Mouse (Mus musculus): Measurements from ENCODE around the gene Adk. TPM values are rescaled to one million over a fixed set of nuclear protein-coding genes. Genes with fewer than 3 reads are reported as not detected.
"Not testable (repeated sequence)": the region's sequence is repeated elsewhere in the genome, so short reads cannot be mapped to it uniquely, and the experiment has no call there.

Gene Adk
- total RNA-seq, 2 experiments from 2014 or later, result 94.0 to 111 TPM

DNA sequence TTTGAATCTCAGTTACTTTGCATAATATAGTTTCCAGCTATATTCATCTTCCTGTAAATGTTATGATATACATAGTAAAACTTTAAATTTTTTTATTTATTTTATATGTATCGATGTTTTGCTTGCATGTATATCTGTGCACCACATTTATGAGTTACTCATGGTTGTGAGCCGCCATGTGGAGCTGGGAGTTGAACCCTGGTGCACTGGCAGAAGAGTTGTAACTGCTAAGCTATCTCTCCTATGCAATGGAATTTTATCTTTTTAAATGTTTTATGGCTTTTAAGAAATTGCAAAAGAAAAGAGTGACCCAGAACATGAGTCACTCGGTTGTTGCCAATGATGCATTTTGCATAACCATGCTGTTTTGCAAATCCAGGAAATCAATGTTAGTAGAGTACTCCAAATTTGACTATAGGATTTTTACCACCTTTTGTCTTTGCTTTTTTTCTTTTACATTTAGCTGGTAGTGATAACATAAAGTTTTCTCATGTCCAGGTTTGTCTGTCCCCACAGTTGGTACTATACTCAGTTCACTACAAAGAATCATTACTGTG is 38.6 kb downstream of the Adk start:
- intact Hi-C loops (cut with DNase I), result no loop called here

DNA sequence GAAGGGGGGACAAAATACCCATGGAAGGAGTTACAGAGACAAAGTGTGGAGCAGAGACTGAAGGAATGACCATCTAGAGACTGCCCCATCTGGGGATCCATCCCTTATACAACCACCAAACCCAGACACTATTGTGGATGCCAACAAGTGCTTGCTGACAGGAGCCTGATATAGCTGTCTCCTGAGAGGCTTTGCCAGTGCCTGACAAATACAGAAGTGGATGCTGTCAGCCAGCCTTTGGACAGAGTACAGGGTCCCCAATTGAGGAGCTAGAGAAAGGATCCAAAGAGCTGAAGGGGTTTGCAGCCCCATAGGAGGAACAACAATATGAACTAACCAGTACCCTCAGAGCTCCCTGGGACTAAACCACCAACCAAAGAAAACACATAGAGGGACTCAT is 41.8 kb downstream of the Adk start:
- intact Hi-C loops (cut with DNase I), result not testable (repeated sequence)

More for the DNA sequence above, 38.6 kb downstream of the Adk start:
- DNase-seq, result no peak

DNA sequence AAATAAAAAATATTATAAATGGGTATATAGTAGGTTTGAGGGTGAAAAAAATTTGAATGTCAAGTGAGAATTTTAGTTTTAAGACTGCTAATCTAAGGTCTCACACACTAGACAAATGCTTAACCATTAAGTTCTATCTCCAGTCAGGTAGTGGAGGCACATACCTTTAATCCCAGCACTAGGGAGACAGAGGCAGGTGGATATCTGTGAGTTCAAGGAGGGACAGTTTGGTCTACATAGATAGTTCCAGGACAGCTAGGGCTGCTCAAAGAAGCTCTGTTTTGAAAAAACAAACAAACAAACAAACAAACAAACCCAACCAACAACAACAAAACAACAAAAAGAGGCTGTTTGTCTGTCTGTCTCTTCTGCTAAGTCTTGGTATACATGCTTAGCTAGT is 43.9 kb downstream of the Adk start:
- DNase-seq, result no peak
- intact Hi-C loops (cut with DNase I), result no loop called here

More for the DNA sequence above, 41.8 kb downstream of the Adk start:
- not testable (repeated sequence) for DNase-seq

DNA sequence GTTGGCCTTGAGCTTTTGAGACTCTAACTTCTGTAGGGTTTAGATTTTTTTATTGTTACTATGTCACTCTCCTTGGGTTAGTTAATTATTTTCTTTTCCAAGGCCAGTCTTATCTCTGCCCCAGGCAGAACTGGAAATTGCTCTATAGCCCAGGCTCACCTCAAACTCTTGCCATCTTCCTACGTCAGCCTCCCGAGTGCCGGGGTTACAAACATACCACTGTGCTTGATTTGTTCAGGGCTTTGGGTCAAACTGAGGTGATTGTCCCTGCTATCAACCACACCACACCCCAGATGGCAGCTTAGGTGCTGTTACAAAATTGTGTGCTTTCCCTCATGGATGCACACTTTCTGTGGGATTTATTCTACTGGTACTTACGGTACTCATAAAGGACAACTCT is 44.3 kb downstream of the Adk start:
- DNase-seq, result no peak
- intact Hi-C loops (cut with DNase I), result no loop called here

DNA sequence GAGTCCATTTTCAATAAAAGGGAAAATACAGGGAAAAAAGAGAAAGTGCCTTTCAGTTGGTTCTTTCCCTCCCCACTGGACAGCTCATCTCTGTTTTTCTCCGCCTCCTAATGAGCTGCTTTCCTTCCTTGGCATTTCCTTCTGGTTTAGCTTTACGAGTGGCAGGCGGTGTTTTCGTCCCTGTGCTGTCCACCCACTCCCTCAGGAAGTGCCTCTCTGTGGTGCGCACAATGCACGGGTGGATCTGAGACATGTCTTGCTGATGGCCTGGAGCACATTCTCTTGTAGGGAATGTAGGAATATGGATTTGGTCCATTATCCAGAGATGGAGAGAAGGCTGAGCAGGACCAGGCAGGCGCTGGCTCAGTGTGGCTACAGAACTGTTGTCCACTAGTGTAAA is 47.0 kb downstream of the Adk start:
- intact Hi-C loops (cut with DNase I), result no loop called here
- no peak for DNase-seq

DNA sequence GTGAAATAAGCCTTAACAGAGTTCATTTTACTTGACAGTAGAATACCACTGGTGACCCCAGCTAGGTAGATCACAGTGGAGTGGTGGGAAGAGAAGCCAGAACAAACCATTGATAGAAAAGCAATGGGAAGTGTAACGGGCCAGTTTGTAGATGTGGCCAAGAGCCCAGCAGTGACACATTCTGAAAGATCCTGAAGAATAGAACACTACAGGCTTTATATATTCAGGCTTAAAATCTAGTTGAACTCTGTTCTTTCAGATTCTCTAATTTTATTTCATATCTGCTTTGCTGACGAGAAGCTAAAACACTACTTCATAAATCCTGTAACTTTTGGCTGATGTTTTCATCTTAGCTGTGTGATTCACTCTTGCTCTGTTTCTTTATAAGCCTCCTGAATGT is 48.5 kb downstream of the Adk start:
- no peak for DNase-seq
- intact Hi-C loops (cut with DNase I), result no loop called here

DNA sequence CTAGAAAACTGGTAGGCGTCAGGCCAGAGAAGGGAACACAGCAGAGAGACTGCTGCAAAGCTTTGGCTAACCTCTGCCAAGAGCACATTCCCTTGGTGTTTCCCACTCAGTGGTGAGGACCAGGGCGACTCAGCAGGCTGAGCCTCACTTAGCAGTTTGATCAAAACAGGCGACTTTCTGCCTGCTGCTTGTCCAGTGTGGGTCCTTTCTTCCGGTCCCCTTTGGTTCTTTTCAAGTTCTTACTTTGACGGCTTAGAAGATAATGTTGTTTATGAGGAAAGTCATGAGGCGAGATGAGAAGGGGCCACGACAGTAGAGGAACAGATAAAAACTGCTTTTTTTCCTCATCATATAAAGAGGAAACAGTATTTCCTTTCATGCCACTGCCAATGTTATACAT is 49.2 kb downstream of the Adk start:
- DNase-seq, result peak in 1 of 2 experiments; percentile 33
- intact Hi-C loops (cut with DNase I), result no loop called here

DNA sequence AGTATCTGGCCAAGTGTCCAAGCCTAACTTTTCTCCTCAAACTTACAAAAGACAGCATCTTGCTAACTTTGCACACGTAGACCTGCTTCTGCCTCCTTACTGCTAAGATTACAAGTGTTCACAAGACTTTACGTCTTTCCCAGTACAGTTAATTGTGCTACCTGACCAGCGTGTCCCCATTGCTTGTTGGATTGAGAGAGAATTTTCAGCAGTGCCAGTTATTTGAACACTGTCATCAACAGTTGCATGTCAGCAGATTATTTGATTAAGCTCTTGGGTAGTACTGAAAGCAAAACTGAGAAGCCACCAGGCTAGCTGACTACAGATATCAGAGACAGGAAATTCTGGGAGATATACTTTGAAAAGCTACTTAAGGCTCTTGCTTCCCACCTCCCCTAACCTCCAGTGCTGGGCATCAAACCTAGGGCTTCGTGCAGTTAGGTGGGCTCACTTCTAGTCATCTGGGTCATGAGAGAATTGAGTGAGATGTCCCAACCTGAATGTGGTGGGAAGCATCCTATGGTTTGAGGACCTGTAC is 50.4 kb downstream of the Adk start:
- intact Hi-C loops (cut with DNase I), result no loop called here

DNA sequence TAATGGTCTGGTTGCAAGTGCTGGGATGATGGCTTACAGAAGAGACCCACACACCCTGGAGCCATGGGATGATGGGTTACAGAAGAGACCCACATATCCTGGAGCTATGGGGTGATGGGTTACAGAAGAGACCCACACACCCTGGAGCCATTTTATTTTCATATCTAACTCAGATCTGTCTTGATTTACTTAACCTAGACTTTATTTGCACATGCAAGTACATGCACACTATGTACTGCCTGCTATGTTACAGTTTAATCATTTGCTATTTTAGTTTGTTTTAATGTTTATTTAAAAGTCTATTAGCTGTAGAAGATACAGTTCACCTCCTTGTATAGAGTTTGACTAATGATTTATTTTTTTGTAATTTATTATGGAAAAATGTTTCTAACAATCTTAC is 52.7 kb downstream of the Adk start:
- intact Hi-C loops (cut with DNase I), result no loop called here
- no peak for DNase-seq

More for the DNA sequence above, 50.4 kb downstream of the Adk start:
- no peak for DNase-seq

DNA sequence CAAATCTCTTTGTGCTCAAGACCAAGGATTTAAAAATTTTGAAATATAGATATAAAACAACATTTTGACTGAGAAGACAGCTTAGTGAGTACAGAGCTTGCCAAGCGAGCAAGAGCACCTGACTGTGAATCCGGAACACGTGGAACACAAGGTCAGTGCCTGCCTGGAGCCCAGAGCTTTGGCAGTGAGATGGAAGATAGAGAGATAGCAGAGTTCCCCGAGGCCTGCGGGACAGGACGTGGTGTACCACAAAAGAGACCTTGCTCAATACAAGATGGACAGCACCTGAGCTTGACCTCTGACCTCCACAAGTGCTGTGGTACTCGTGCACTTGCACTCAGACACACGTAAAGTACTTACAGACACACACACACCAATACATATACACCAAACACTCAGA is 54.2 kb downstream of the Adk start:
- no peak for DNase-seq
- intact Hi-C loops (cut with DNase I), result no loop called here

DNA sequence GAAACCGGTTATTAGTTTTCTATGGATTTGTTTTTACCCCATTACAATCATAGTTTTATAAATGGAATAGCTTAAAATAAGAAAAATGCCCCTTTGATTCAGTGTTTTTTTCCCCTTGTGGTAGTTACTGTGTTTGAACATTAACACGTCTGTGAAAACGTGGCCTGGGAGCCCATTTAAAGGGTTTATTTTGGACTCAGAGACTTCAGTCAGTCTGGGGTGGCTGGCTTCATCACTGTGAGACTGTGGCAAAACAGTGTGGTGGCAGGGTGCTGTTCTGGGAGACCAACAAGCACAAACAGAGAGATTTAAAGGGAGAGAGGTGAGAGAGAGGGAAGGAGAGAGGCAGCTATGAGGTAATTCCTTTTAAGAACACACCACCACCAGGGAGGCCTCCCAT is 55.2 kb downstream of the Adk start:
- intact Hi-C loops (cut with DNase I), result no loop called here
- no peak for DNase-seq

DNA sequence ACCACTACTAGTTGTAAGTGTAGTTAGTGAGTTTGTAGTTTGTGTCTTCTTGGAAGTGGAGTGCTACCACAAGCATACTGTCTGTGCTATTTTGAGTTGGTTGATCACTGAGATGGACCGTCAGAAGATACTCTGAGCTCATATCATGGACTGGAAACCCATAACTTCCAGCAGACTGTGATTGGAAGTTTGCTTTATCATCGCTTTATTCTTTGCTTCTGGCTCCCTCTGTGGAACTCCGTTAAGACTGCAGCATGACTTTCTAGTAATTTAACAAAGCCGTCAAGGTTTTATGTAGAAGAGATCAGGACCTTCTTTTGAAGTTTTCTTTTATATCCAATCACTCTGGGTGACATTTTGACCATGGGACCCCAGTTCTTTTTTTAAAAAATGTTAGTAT is 58.1 kb downstream of the Adk start:
- intact Hi-C loops (cut with DNase I), result loop anchor here (5.0 to 10.0 kb wide), 2 partner anchors 73 to 306 kb away; no protein-coding TSS in a partner anchor

DNA sequence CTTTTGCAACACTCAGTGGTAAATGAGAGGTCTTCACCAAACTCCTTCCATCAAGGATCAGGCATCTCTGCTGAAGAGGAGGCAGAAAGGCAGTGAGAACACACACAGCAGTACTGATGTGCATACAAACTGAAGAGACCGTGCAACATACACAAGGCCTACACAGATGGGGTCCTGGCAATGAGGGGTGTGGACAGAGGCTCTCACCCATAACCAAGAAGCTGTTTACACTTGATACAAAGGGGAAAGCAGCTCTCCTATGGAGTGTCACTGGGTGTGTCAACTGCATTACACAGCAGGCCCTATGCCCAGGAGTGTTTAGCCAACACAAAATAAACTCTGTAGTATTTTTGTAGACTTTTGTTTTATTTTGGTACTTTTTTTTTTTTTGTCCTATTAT is 59.1 kb downstream of the Adk start:
- intact Hi-C loops (cut with DNase I), result loop anchor here (5.0 to 10.0 kb wide), 2 partner anchors 74 to 307 kb away; no protein-coding TSS in a partner anchor
- DNase-seq, result no peak

More for the DNA sequence above, 58.1 kb downstream of the Adk start:
- DNase-seq, result no peak

DNA sequence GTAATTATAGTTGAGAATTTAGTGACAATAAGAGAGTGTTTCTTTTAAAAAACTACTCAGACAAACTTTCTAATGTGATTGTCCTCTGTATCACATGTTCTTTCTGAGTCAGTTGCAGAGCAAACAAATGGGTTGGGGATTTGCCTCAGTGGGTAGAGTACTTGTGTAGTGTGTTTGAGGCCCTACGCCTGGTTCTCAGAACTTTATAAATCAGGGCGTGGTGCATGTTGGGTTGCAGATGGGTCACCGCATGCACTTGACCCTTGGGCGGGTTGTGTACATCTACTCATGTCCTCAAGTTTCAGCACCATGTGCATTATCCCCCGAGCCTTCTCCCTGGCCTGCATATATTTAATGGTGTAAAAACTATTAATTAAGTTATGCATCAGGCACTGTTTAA is 59.8 kb downstream of the Adk start:
- intact Hi-C loops (cut with DNase I), result loop anchor here (5.0 to 10.0 kb wide), 2 partner anchors 75 to 307 kb away; no protein-coding TSS in a partner anchor
- no peak for DNase-seq

DNA sequence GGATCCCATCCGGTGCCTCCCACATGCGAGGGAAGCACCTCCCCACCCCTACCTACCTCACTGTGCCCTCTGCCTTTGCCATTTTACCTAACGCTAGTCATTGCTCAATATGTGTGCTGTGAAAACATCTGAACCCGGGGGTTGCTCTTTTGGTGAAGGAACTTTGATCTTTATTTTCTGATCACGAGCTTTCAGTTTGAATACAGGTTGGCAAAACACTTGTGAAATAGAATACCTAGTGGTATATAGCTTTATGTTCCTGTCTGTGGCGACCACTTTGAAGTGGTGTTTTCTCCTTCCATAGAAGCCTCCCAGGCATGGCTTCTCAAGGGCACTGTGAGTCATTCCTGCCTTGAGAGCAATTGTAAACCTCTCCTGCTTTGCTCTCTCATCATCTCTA is 60.4 kb downstream of the Adk start:
- DNase-seq, result no peak
- intact Hi-C loops (cut with DNase I), result loop anchor here (5.0 to 10.0 kb wide), 2 partner anchors 75 to 308 kb away; no protein-coding TSS in a partner anchor

DNA sequence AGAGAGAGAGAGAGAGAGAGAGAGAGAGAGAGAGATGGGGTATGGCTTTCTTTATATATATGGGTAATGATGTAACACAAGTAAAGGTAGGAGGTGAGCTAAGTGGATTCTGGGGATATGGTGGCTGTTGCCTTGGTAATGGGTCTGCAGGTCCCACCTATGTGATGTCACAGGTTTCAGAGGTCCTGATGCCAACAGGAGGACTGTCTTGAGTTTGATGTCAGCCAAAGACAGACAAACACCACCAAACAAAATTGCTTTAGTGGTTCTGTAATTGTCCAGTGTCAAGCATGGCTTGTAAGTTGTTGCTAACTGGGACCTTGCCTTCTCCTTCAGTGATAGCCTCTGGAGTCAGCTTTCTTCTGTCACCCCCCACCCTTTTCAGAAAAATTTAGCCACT is 62.0 kb downstream of the Adk start:
- DNase-seq, result no peak
- intact Hi-C loops (cut with DNase I), result loop anchor here (5.0 to 10.0 kb wide), 2 partner anchors 77 to 310 kb away; no protein-coding TSS in a partner anchor

DNA sequence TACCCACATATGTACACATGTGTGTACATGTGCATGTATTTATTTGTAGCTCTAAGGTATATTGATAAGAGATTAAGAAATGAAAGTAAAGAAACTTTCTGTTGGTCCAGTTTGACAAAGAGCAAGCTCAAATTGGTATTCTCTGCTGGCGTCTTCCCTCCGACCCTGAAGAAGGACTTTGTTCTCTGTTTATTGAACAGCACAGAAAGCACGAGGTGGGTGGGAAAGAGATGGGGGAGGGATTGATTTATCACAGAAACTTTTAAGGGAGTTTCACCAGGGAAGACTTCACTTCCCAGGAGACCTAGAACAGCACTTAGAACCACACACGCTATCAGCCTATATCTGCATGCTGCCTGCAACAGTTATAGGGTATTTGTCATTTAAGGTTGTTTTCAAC is 62.9 kb downstream of the Adk start:
- intact Hi-C loops (cut with DNase I), result loop anchor here (5.0 to 10.0 kb wide), 2 partner anchors 38 to 311 kb away; no protein-coding TSS in a partner anchor
- no peak for DNase-seq

DNA sequence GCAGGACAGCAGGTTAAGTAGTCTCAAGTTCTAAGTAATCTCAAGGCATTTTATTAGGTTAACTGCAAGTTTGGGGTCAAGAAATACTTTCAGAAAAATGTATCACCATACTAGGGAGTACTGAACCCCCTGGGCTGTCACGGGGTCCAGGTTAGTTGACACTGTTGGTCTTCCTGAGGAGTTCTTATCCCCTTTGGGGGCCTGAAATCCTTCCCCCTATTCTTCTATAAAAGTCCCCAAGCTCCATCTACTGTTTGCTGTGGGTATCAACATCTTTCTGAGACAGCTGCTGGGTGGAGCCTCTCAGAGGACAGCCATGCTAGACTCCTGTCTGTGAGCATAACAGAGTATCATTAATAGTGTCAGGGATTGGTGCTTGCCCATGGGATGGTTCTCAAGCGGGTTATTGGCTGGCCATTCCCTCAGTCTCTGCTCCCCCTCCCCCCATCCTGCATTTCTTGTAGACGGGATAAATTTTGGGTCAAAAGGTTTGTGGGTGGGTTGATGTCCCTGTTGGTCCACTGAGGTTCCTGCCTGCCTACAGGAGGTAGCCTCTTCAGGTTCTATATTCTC is 63.6 kb downstream of the Adk start:
- no peak for DNase-seq
- intact Hi-C loops (cut with DNase I), result loop anchor here (5.0 to 10.0 kb wide), 2 partner anchors 39 to 311 kb away; no protein-coding TSS in a partner anchor

DNA sequence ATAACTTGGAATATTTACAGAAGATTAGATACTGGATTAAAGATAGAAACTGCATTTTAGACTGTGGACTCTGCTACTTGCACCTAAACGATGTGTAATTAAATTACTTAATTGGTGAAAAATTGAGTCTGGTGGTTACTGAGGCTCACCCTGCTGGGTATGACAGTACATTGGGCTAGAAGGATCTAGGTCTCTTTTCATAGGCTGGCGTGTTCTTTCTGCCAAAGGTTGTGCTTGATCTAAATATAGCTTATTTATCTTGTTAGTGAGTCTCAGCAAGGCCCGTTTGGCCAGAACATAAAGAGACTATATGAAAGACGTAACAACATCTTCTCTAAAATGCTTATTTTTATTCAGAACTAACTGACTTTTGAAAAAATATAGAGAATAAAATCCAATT is 65.7 kb downstream of the Adk start:
- intact Hi-C loops (cut with DNase I), result loop anchor here (5.0 to 10.0 kb wide), 2 partner anchors 41 to 313 kb away; no protein-coding TSS in a partner anchor

DNA sequence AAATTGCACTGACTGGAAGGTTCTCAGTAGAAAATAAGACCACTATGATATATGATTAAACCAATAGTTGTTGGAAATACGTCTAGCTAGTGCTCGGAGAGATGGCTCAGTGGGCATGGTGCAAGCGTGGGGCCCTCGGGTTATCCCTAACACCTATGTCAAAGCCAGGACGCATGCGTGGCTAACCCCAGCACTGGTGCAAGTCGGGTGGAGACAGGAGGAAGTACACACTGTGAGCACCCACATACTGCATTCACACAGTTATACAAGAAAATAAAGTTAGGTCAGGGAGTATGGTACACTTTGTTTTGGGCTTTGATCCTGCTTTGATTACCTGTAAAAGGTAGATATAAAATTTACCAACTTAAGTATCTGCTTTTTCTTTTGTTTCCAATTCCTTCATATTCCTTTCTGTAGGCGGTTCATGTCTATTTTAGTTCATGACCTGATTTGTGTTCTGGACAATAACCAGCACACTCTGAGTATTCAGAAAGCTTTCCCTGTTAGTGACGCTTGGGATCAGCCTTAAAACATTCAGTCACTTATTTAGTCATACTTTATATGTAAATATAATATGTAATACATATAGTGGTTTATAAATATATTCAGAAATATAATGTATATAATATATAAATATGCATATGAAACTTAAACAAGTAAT is 67.4 kb downstream of the Adk start:
- no peak for DNase-seq
- intact Hi-C loops (cut with DNase I), result loop anchor here (5.0 to 10.0 kb wide), 3 partner anchors 42 to 538 kb away; no protein-coding TSS in a partner anchor

More for the DNA sequence above, 65.7 kb downstream of the Adk start:
- DNase-seq, result no peak

DNA sequence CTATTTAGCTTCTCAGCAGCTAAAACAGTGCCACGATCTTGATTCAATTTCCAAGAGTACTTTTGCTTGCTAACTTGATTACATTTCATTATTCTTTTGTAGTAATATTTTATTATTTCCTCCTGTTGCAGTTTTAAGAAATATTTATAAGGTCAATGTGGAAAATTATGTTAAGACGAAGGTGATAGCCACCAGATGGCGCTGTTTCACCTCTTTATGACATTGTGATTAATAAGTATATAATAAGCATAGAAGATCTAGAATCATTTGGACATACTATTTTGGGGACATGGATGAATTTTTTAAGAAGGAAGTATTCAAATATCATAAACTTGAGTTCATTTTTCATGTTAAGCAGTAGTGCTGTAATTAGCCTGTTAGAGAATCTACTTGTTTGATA is 68.1 kb downstream of the Adk start:
- intact Hi-C loops (cut with DNase I), result loop anchor here (5.0 kb wide), 1 partner anchor 537 kb away; no protein-coding TSS in a partner anchor
- peak in 1 of 2 experiments; percentile 37 for DNase-seq

Data from gastrocnemius, postnatal 36 days (tissue).